In genomic region chr4:109116494-109116893, GRCm38 (mm10) we compare ENCODE assay signal across 8 mouse cellular contexts.
A peak's percentile ranks its signal among the peaks of the same experiment; 100 is the strongest.
DNase-seq lines count a peak whose midpoint lies in the region; ATAC-seq and TF ChIP-seq lines count a peak whose summit lies in the region.

No protein-coding gene starts in this region.

- no peaks in the 10 kb centered on the region for H3K9me3 ChIP-seq in heart, embryonic 16.5 days (replicated peaks; ENCODE audit: control insufficient read depth, low read length)
- H3K9me3 ChIP-seq in liver, embryonic 16.5 days (replicated peaks; ENCODE audit: control insufficient read depth, low read length): no peaks in the 10 kb centered on the region

- no peaks in the 10 kb centered on the region for H3K27me3 ChIP-seq in cerebellum, adult 2 months (ENCODE audit: control insufficient read depth, insufficient read depth, low read length)
- H3K27me3 ChIP-seq in heart, embryonic 16.5 days (ENCODE audit: control insufficient read depth, insufficient read depth, low read length): no peaks in the 10 kb centered on the region
- no peaks in the 10 kb centered on the region for H3K27me3 ChIP-seq in liver, embryonic 16.5 days (ENCODE audit: control insufficient read depth, insufficient read depth, low read depth, low read length)

- no peak for TF ChIP-seq CTCF in cerebellum, adult 2 months (IDR thresholded peaks at IDR 0.05; ENCODE audit: borderline replicate concordance, insufficient read depth, low read depth, low read length)

- peaks cover 3% of the 10 kb centered on the region; the same call in 1 of the 2 replicates for H3K4me1 ChIP-seq in cerebellum, adult 2 months (ENCODE audit: control insufficient read depth, insufficient read depth, low read length)
- H3K4me1 ChIP-seq in heart, embryonic 16.5 days (ENCODE audit: control insufficient read depth, insufficient read depth, low read length): peaks cover 27% of the 10 kb centered on the region
- H3K4me1 ChIP-seq in liver, embryonic 16.5 days (ENCODE audit: control insufficient read depth, low read depth, low read length): peaks cover 22% of the 10 kb centered on the region

- ATAC-seq in heart, embryonic 16.5 days (replicated peaks; ENCODE audit: extremely low read depth, insufficient read depth, low FRiP score): no peak
- no peak for ATAC-seq in liver, embryonic 16.5 days (ENCODE audit: low read depth)

- H3K4me2 ChIP-seq in heart, embryonic 16.5 days (ENCODE audit: low read depth, low read length): peak overlapping the region; percentile 91
- H3K4me2 ChIP-seq in liver, embryonic 16.5 days (ENCODE audit: low read depth, low read length): peak overlapping the region; percentile 78

- H3K36me3 ChIP-seq in heart, embryonic 16.5 days (ENCODE audit: control insufficient read depth, insufficient read depth): no peaks in the 10 kb centered on the region
- no peaks in the 10 kb centered on the region for H3K36me3 ChIP-seq in liver, embryonic 16.5 days (ENCODE audit: control insufficient read depth, insufficient read depth)

- H3K27ac ChIP-seq in cerebellum, adult 2 months (ENCODE audit: insufficient read depth, low read length): no peak overlapping the region
- H3K27ac ChIP-seq in heart, embryonic 16.5 days (ENCODE audit: low read length): no peak overlapping the region
- 0 out of 2 replicates have a peak overlapping the region, but pooled peaks have one; percentile 1 for H3K27ac ChIP-seq in liver, embryonic 16.5 days (ENCODE audit: low read length)

- 47% methylated on average over 3 of the region's 3 CpGs for WGBS in cerebellum, adult 2 months
- 52% methylated on average over 3 of the region's 3 CpGs for WGBS in heart, embryonic 16.5 days
- WGBS in liver, embryonic 16.5 days (ENCODE audit: insufficient replicate concordance): 43% methylated on average over 3 of the region's 3 CpGs

- no peak overlapping the region for H3K4me3 ChIP-seq in cerebellum, adult 2 months (replicated peaks; ENCODE audit: insufficient read depth, low read depth, low read length)
- H3K4me3 ChIP-seq in heart, embryonic 16.5 days (ENCODE audit: low read length): peak overlapping the region; percentile 6; the same call in 1 of the 2 replicates
- peak overlapping the region; percentile 20 for H3K4me3 ChIP-seq in liver, embryonic 16.5 days (ENCODE audit: low read depth, low read length)

- DNase-seq in cerebellum, adult 2 months: peak; percentile 20 to 31
- DNase-seq in cerebellum, adult 9-11 months: no peak
- DNase-seq in adrenal gland, postnatal 14 days: peak; percentile 66
- no peak for DNase-seq in ovary, postnatal 36 days (ENCODE audit: low spot score)
- DNase-seq in left cerebral cortex, adult 11 months (ENCODE audit: low spot score): no peak
- DNase-seq in embryo, embryonic 9.5 days (ENCODE audit: extremely low spot score): no peak

- TF ChIP-seq POLR2A in cerebellum, adult 2 months (IDR thresholded peaks at IDR 0.05; ENCODE audit: borderline replicate concordance, insufficient read depth, low read length): no peak

- H3K9ac ChIP-seq in heart, embryonic 16.5 days (ENCODE audit: low read length): peak overlapping the region; percentile 20; the same call in 1 of the 2 replicates
- no peak overlapping the region; the same call in 1 of the 2 replicates for H3K9ac ChIP-seq in liver, embryonic 16.5 days (ENCODE audit: low read depth, low read length)

Comparison
In these comparisons a context has a peak if more than half of its experiments do, and no peak if none do; other contexts are left out.
1. DNase-seq: peak in cerebellum, adult 2 months (2 of 2) and adrenal gland, postnatal 14 days (single experiment); none in cerebellum, adult 9-11 months (single experiment), ovary, postnatal 36 days (single experiment), left cerebral cortex, adult 11 months (single experiment) and embryo, embryonic 9.5 days (single experiment).